Mouse (Mus musculus) liver, adult 2 months (tissue): ENCODE measurements at regions not wholly inside any gene's neighbourhood (a gene's known extent, or its start where the extent isn't known, plus 50 kb on each side); places are given as distances from the start of the nearest gene placed in this dataset.

Experiments used
- CTCF ChIP-seq: fragments of 200-500 bp; IDR thresholded peaks from 2 replicates; pipeline ENCODE4 v1.5.1; 2011; ENCODE audit warnings: low read depth, low read length, control low read depth
- POLR2A ChIP-seq: fragments of 200-500 bp; IDR thresholded peaks from 2 replicates; pipeline ENCODE4 v1.6.1; 2011; ENCODE audit warnings: low read length, control low read depth; ENCODE audit not compliant: insufficient read depth; ENCODE audit errors: extremely low read depth

DNA sequence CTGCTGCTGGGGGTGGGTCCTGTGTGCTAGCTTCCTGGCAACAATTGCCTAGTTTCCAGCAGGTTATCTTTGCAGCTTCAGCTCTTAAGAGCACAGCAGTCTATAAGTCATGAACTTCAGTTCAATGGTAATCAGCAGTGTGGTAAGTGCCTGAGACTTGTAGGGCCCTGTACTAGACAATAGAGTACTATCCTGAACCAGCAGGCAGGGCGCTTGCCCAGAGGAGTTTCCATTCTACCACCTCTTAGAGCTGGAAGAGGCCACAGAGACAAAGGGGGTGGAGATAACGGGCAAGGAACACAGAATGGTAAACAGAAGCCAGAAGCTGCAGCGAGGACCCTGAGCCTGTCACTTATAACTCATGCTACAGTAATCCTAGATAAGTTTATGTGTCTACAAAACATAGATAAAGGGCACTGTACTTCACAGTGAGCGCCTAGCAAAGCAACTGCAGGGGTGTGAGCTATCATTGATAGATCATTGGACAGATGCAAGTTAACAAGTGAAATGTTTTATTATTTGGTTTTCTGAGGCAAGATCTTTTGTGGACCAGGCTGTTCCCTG is 79.7 kb upstream of the Bcl6 start:
- TF ChIP-seq POLR2A: no peak
- no peak for TF ChIP-seq CTCF
